Mouse (Mus musculus) limb, embryonic 15.5 days (tissue): Measurements from ENCODE around the gene Tmem186. TPM values are rescaled to one million over a fixed set of nuclear protein-coding genes. Genes with fewer than 3 reads are reported as not detected.
A peak's percentile ranks its signal among the peaks of the same experiment; 100 is the strongest.

Experiments used
- ATAC-seq: fragments of 200-750 bp; cut with Nextera tagmentation; 2 replicates; pipeline ENCODE4 v1.8.0; 2017; ENCODE audit warnings: low read depth, moderate TSS enrichment; ENCODE audit not compliant: insufficient number of reproducible peaks, low FRiP score, low TSS enrichment
- H3K27ac ChIP-seq: fragments of 300-500 bp; sonication (generic); 2 replicates; pipeline ENCODE4 v1.5.1; 2015; ENCODE audit warnings: moderate library complexity, mild to moderate bottlenecking, inconsistent platforms
- H3K27me3 ChIP-seq: fragments of 300-500 bp; sonication (generic); 2 replicates; pipeline ENCODE4 v1.6.1; 2015; ENCODE audit warnings: inconsistent platforms
- H3K36me3 ChIP-seq: fragments of 300-500 bp; sonication (generic); 2 replicates; pipeline ENCODE4 v1.6.1; 2015; ENCODE audit warnings: inconsistent platforms
- H3K4me1 ChIP-seq: fragments of 300-500 bp; sonication (generic); 2 replicates; pipeline ENCODE4 v1.6.1; 2015; ENCODE audit warnings: inconsistent platforms
- H3K4me2 ChIP-seq: fragments of 300-500 bp; sonication (generic); 2 replicates; pipeline ENCODE4 v1.6.1; 2015; ENCODE audit warnings: mild to moderate bottlenecking, inconsistent platforms
- H3K4me3 ChIP-seq: fragments of 300-500 bp; sonication (generic); 2 replicates; pipeline ENCODE4 v1.5.1; 2015; ENCODE audit warnings: mild to moderate bottlenecking, inconsistent platforms
- H3K9ac ChIP-seq: fragments of 300-500 bp; sonication (generic); 2 replicates; pipeline ENCODE4 v1.6.1; 2015; ENCODE audit warnings: inconsistent platforms
- H3K9me3 ChIP-seq: fragments of 300-500 bp; sonication (generic); 2 replicates; pipeline ENCODE4 v1.6.1; 2016; ENCODE audit warnings: inconsistent platforms
- WGBS: fragments of 180-500 bp; shearing (Covaris S2); methylation state at CpG from one replicate; pipeline ENCODE4 v1.1.7; 2015; 5-methylcytosine and 5-hydroxymethylcytosine counted together
- polyA plus RNA-seq: library from polyadenylated mRNA; unstranded; fragments of >200 nt; fragmentation: Nextera tagmentation; extraction: Ambion mirVana; gene quantifications from 2 replicates; pipeline ENCODE4 v1.2.1, GENCODE M21; 2015

Gene Tmem186
- polyA plus RNA-seq, 1 experiment from 2014 or later, result 18.8 TPM

- Histone ChIP-seq H3K27ac (no peak overlapping the region), H3K4me1 (peaks cover 33% of the 10 kb centered on the region), H3K27me3 (0 out of 2 replicates have a peak, but pooled peaks cover 3% of the 10 kb centered on the region), H3K4me2 (no peak overlapping the region), H3K36me3 (no peaks in the 10 kb centered on the region), H3K4me3 (no peak overlapping the region), H3K9ac (no peak overlapping the region), H3K9me3 (no peaks in the 10 kb centered on the region)
- 3% methylated on average over 8 of the region's 8 CpGs for WGBS
- no peak for ATAC-seq
Measured at GRCm38 (mm10) chr16:8674165-8674564, 36.7 kb upstream of the Tmem186 start.

- Histone ChIP-seq H3K4me3 (no peak overlapping the region), H3K27ac (no peak overlapping the region), H3K4me2 (no peak overlapping the region), H3K36me3 (peaks cover 4% of the 10 kb centered on the region; the same call in 1 of the 2 replicates), H3K27me3 (0 out of 2 replicates have a peak, but pooled peaks cover 3% of the 10 kb centered on the region), H3K9ac (no peak overlapping the region), H3K4me1 (peaks cover 40% of the 10 kb centered on the region), H3K9me3 (no peaks in the 10 kb centered on the region)
- WGBS, result 66% methylated on average over 6 of the region's 6 CpGs
- ATAC-seq, result no peak
Measured at GRCm38 (mm10) chr16:8673343-8673742, 35.8 kb upstream of the Tmem186 start.

DNA sequence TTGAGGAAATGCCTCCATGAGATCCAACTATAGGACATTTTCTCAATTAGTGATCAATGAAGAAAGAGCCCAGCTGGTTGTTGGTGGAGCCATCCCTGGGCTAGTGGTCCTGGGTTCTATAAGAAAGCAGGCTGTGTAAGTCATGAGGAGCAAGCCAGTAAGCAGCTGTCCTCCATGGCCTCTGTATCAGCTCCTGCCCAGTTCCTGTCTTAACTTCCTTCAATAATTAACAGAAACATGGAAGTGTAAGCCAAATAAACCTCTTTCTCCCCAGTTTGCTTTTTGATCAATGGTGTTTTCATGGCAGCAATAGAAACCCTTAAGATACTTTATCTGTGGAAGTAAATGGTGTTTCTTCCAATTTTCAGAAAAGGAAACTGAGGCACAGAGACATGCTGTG, 35.3 kb upstream of the Tmem186 start:
- Histone ChIP-seq H3K27ac (no peak overlapping the region), H3K36me3 (peaks cover 4% of the 10 kb centered on the region; the same call in 1 of the 2 replicates), H3K27me3 (0 out of 2 replicates have a peak, but pooled peaks cover 3% of the 10 kb centered on the region), H3K4me2 (0 out of 2 replicates have a peak overlapping the region, but pooled peaks have one; percentile 89), H3K9ac (no peak overlapping the region), H3K4me1 (peaks cover 45% of the 10 kb centered on the region), H3K9me3 (no peaks in the 10 kb centered on the region), H3K4me3 (no peak overlapping the region)
- no peak for ATAC-seq

- WGBS, result under 1% methylated on average over 18 of the region's 18 CpGs
Measured at GRCm38 (mm10) chr16:8672350-8672687, 34.8 kb upstream of the Tmem186 start.

DNA sequence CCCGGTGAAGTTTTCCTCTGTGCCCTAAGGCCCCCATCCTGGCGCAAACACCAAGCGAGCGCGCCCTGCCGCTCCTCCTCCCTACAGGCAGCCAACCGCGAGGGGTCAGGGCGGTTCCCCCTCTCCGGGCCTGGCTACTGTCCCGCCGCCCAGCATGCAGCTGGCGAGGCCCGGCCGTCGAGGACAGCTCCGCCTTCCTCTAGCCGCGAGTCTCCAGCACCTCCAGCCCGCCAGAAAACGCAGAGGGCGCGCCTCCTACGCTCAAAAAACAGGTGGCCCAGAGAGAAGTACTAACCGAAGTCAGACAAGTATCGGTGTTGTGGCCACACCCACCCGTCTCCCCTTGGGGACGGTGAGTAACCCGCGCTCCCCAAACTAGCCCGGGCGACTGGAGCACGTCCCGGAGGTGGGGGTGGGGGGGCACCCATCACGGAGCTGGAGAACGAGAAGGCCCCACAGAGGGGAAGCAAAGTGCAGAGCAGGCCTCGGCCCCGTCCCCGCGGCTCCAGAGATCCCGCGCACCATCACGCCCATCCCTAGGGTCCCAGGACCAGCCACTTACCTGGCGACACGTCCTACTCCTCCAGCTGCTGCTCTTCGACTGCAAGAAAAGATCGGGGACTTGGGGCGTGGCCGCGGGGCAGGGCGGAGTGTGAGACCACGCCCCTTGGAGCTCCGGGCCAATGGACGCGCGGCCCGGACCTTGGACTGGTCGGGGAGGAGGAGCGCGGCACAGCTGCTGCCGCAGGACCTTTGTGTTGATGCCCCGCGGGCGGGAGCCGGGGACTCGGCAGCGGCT, 34.2 kb upstream of the Tmem186 start, which contains the start of gene Carhsp1:
TSS of gene Carhsp1 (minus strand) at position 605 of the 799 bp plus-strand sequence.
- H3K4me1 ChIP-seq, result peaks cover 52% of the 10 kb centered on the region
- H3K9me3 ChIP-seq, result no peaks in the 10 kb centered on the region
- peak within 1 kb of the TSS; percentile 40; the same call in 1 of the 2 replicates for H3K9ac ChIP-seq
- H3K27ac ChIP-seq, result peak within 1 kb of the TSS; percentile 86
- H3K4me3 ChIP-seq, result peak within 1 kb of the TSS; percentile 72
- WGBS, result under 1% methylated on average over 67 of the region's 67 CpGs
- peaks cover 4% of the 10 kb centered on the region; the same call in 1 of the 2 replicates for H3K36me3 ChIP-seq
- H3K27me3 ChIP-seq, result 0 out of 2 replicates have a peak, but pooled peaks cover 3% of the 10 kb centered on the region
- ATAC-seq, result peak; percentile 90
- H3K4me2 ChIP-seq, result peak within 1 kb of the TSS; percentile 89

More at GRCm38 (mm10) chr16:8672350-8672687, 34.8 kb upstream of the Tmem186 start:
- Histone ChIP-seq H3K4me1 (peaks cover 50% of the 10 kb centered on the region), H3K27me3 (0 out of 2 replicates have a peak, but pooled peaks cover 3% of the 10 kb centered on the region), H3K36me3 (peaks cover 4% of the 10 kb centered on the region; the same call in 1 of the 2 replicates), H3K4me3 (peak overlapping the region; percentile 72), H3K9me3 (no peaks in the 10 kb centered on the region), H3K9ac (0 out of 2 replicates have a peak overlapping the region, but pooled peaks have one; percentile 26), H3K27ac (no peak overlapping the region), H3K4me2 (peak overlapping the region; percentile 89)
- ATAC-seq, result no peak

DNA sequence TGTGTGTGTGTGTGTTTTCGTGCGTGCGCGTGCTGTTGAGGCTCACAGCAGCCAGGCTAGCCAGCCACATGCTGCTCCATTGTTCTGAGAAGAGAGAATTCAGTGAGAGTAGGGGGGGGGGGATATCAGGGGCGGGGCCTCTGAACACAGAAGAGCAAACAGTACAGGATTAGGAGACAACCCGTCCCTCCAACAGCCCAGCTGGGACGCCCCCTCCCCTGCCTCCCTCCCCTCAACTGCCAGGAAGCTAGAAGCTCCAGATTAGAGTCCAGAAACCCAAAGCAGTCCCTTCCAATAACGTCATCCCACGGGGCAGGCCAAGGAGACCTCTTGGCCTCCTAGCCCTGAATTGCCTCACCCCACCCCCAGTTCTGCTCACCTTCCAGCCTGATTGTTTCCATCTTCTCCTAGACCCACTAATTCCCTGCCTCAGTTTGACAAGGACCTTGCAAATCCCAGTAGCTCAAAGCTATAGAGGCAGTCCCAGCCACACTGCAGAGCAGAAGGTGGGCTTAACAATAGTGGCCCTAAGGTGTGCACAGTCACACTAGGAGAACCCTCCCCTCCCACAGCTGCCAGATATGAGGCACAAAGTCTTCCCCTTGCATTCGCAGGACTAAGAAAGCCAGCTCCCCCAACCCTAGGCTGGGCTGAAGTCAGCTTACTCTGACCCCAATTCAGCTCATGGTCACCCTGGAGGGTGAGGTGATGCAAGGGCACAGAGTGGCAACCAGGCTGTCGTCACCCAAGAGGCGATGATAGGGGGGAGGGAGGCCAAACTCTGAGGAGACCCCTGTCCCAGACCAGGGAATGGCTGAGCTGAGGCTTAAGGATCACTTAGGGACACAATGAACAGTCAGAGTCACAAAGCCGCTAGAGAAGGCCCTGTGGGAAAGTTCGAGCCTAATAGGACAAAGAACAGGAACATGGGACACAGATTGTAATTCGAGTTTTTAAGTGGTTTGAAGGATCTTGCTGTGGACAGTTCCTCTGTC, 32.8 kb upstream of the Tmem186 start:
- Histone ChIP-seq H3K4me3 (peak overlapping the region; percentile 72), H3K9ac (no peak overlapping the region), H3K4me2 (peak overlapping the region; percentile 89), H3K4me1 (peaks cover 62% of the 10 kb centered on the region), H3K36me3 (peaks cover 7% of the 10 kb centered on the region; the same call in 1 of the 2 replicates), H3K9me3 (no peaks in the 10 kb centered on the region), H3K27me3 (0 out of 2 replicates have a peak, but pooled peaks cover 3% of the 10 kb centered on the region), H3K27ac (no peak overlapping the region)
- 9% methylated on average over 15 of the region's 15 CpGs for WGBS
- no peak for ATAC-seq

GRCm38 (mm10) chr16:8669432-8669831, 31.9 kb upstream of the Tmem186 start:
- H3K4me1 ChIP-seq, result peaks cover 62% of the 10 kb centered on the region
- H3K27ac ChIP-seq, result peak overlapping the region; percentile 24; the same call in 1 of the 2 replicates
- peaks cover 7% of the 10 kb centered on the region; the same call in 1 of the 2 replicates for H3K36me3 ChIP-seq
- no peak overlapping the region for H3K9ac ChIP-seq
- no peaks in the 10 kb centered on the region for H3K9me3 ChIP-seq
- ATAC-seq, result no peak
- peak overlapping the region; percentile 89 for H3K4me2 ChIP-seq
- H3K27me3 ChIP-seq, result 0 out of 2 replicates have a peak, but pooled peaks cover 3% of the 10 kb centered on the region
- 54% methylated on average over 5 of the region's 5 CpGs for WGBS
- H3K4me3 ChIP-seq, result peak overlapping the region; percentile 72; the same call in 1 of the 2 replicates

DNA sequence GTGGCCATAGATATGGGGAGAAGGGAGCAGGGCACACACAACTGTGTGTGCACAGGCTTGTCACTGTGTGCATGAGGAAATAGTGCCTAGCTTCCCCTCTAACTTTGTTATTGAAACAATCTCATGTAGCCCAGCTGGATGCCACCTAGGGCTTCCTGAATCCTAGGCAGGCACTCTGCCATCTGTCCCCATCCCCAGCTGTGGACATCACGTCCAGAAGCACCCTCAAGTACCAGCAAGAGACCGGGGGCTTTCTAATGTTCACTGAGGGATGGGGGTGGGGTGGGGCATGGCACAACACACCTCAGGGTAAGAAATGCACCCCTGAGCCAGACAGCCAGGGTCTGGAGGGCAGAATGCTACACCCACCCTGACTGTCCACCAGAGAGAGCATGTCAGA, 30.9 kb upstream of the Tmem186 start:
- 81% methylated on average over 2 of the region's 2 CpGs for WGBS
- H3K4me1 ChIP-seq, result peaks cover 62% of the 10 kb centered on the region
- no peak overlapping the region for H3K4me2 ChIP-seq
- no peak overlapping the region for H3K9ac ChIP-seq
- H3K27ac ChIP-seq, result no peak overlapping the region
- no peaks in the 10 kb centered on the region for H3K9me3 ChIP-seq
- 0 out of 2 replicates have a peak, but pooled peaks cover 3% of the 10 kb centered on the region for H3K27me3 ChIP-seq
- peaks cover 11% of the 10 kb centered on the region; the same call in 1 of the 2 replicates for H3K36me3 ChIP-seq
- no peak for ATAC-seq
- no peak overlapping the region for H3K4me3 ChIP-seq

DNA sequence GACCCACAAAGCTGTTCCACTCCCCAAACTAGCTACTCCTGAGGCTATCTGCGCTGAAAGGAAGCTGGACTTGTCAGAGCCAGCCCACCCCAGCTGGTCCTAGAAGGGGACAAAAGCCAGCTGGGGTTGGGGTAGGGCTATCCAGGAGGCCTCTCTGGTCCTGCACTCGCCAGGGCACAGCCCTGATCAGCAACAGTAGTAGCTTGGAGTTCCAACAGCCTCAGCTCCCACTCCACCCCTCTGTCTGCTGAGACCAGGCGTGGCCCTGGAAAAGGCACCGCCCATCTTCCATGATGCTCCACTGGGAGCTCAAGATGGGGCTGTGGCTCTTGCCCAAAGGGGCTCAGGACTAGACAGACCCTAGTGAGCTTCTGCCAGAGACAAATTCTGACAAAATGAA, 30.3 kb upstream of the Tmem186 start:
- no peak overlapping the region for H3K4me2 ChIP-seq
- no peak for ATAC-seq
- WGBS, result 67% methylated on average over 4 of the region's 4 CpGs
- peaks cover 62% of the 10 kb centered on the region for H3K4me1 ChIP-seq
- H3K4me3 ChIP-seq, result no peak overlapping the region
- H3K9me3 ChIP-seq, result no peaks in the 10 kb centered on the region
- 0 out of 2 replicates have a peak, but pooled peaks cover 3% of the 10 kb centered on the region for H3K27me3 ChIP-seq
- no peak overlapping the region for H3K9ac ChIP-seq
- peaks cover 16% of the 10 kb centered on the region for H3K36me3 ChIP-seq
- no peak overlapping the region for H3K27ac ChIP-seq

DNA sequence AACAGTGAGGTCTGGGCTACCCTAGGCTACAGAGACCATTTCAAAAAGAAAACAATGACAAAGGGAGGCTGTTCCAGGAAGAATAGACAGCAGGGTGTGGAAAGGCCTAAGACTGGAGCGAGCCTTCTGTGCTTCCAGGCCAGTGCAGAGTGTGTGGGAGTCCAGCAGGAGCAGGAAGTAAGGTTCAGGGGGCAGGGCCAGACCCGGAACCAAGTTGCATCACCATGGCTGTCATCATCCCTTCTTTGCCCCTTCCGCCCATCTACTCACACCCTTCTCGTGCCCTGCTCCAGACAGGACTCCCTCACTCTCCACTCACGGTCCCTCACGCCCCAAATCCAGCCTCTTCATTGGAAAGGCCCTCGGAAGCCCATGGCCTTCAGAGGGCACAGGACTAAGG, 29.7 kb upstream of the Tmem186 start:
- no peak overlapping the region for H3K4me3 ChIP-seq
- no peaks in the 10 kb centered on the region for H3K27me3 ChIP-seq
- peaks cover 57% of the 10 kb centered on the region for H3K4me1 ChIP-seq
- 87% methylated on average over 7 of the region's 7 CpGs for WGBS
- H3K36me3 ChIP-seq, result peaks cover 22% of the 10 kb centered on the region
- H3K9ac ChIP-seq, result no peak overlapping the region
- no peak for ATAC-seq
- H3K9me3 ChIP-seq, result no peaks in the 10 kb centered on the region
- no peak overlapping the region for H3K27ac ChIP-seq
- H3K4me2 ChIP-seq, result no peak overlapping the region

- no peaks in the 10 kb centered on the region for H3K27me3 ChIP-seq
- H3K36me3 ChIP-seq, result peaks cover 30% of the 10 kb centered on the region
- 57% methylated on average over 2 of the region's 2 CpGs for WGBS
- no peak overlapping the region for H3K4me3 ChIP-seq
- no peak overlapping the region for H3K9ac ChIP-seq
- 0 out of 2 replicates have a peak overlapping the region, but pooled peaks have one; percentile 34 for H3K27ac ChIP-seq
- no peak for ATAC-seq
- H3K4me2 ChIP-seq, result no peak overlapping the region
- no peaks in the 10 kb centered on the region for H3K9me3 ChIP-seq
- H3K4me1 ChIP-seq, result peaks cover 52% of the 10 kb centered on the region
Measured at GRCm38 (mm10) chr16:8666452-8666851, 28.9 kb upstream of the Tmem186 start.
